9 mouse cellular contexts compared by ENCODE assay signal in genomic region chr1:60272471-60272870, GRCm38 (mm10).
DNase-seq lines count a peak whose midpoint lies in the region; ATAC-seq lines count a peak whose summit lies in the region.
"Had no signal": no experiment of that assay in that cellular context is flagged by ENCODE, and none has a peak within 500 bp of the region (broad histone marks: within the 10 kb centered on the region; RNA-seq: fewer than 3 reads in every experiment).

No protein-coding gene starts in this region.

- 76% methylated on average over 2 of the region's 2 CpGs for WGBS in hindbrain, embryonic 11.5 days
- 70% methylated on average over 2 of the region's 2 CpGs for WGBS in hindbrain, embryonic 12.5 days
- WGBS in forebrain, embryonic 15.5 days = 79% methylated on average over 2 of the region's 2 CpGs

- H3K9ac ChIP-seq in hindbrain, embryonic 11.5 days (ENCODE audit: low read depth, low read length) = no peak overlapping the region
- no peak overlapping the region for H3K9ac ChIP-seq in hindbrain, embryonic 12.5 days
- no peak overlapping the region for H3K9ac ChIP-seq in forebrain, embryonic 15.5 days (replicated peaks)

- ATAC-seq in hindbrain, embryonic 11.5 days (ENCODE audit: low FRiP score) = no peak
- ATAC-seq in hindbrain, embryonic 12.5 days (ENCODE audit: low FRiP score) = no peak
- ATAC-seq in forebrain, embryonic 15.5 days (replicated peaks) = no peak

- no peak overlapping the region for H3K27ac ChIP-seq in hindbrain, embryonic 11.5 days (ENCODE audit: low read depth, low read length)
- no peak overlapping the region for H3K27ac ChIP-seq in hindbrain, embryonic 12.5 days
- H3K27ac ChIP-seq in forebrain, embryonic 15.5 days (replicated peaks) = no peak overlapping the region

- no peak overlapping the region for H3K4me3 ChIP-seq in hindbrain, embryonic 11.5 days (ENCODE audit: low read depth, low read length)
- no peak overlapping the region for H3K4me3 ChIP-seq in hindbrain, embryonic 12.5 days
- no peak overlapping the region for H3K4me3 ChIP-seq in forebrain, embryonic 15.5 days

- no peak overlapping the region for H3K4me2 ChIP-seq in hindbrain, embryonic 11.5 days (replicated peaks; ENCODE audit: low read depth, low read length)
- H3K4me2 ChIP-seq in hindbrain, embryonic 12.5 days (replicated peaks) = no peak overlapping the region
- no peak overlapping the region for H3K4me2 ChIP-seq in forebrain, embryonic 15.5 days (replicated peaks)

- no peaks in the 10 kb centered on the region for H3K36me3 ChIP-seq in hindbrain, embryonic 11.5 days (ENCODE audit: control insufficient read depth, insufficient read depth, low read length)
- peaks cover 17% of the 10 kb centered on the region for H3K36me3 ChIP-seq in hindbrain, embryonic 12.5 days
- peaks cover 26% of the 10 kb centered on the region; the same call in 1 of the 2 replicates for H3K36me3 ChIP-seq in forebrain, embryonic 15.5 days

- DNase-seq in hindbrain, embryonic 11.5 days (ENCODE audit: low spot score) = peak; percentile 4
- peak; percentile 3 for DNase-seq in right cerebral cortex, adult 18-20 months
- no peak for DNase-seq in right cerebral cortex, adult 2 months (ENCODE audit: low spot score in 2 of 2)
- peak; percentile 11 for DNase-seq in c-Kit-positive CD71-positive TER-119-positive erythroid progenitor cells, embryonic 14.5 days (ENCODE audit: low spot score)
- DNase-seq in thymus, postnatal 25 days = peak; percentile 50
- DNase-seq in gastrocnemius, adult 8-10 months (ENCODE audit: low spot score in 2 of 2) = no peak
- DNase-seq: cerebellum, adult 8-10 months had no signal

- no peaks in the 10 kb centered on the region for H3K4me1 ChIP-seq in hindbrain, embryonic 11.5 days (replicated peaks; ENCODE audit: control insufficient read depth, insufficient read depth, low read length)
- no peaks in the 10 kb centered on the region for H3K4me1 ChIP-seq in hindbrain, embryonic 12.5 days
- H3K4me1 ChIP-seq in forebrain, embryonic 15.5 days = no peaks in the 10 kb centered on the region

- H3K9me3 ChIP-seq in hindbrain, embryonic 11.5 days (ENCODE audit: control insufficient read depth, low read length) = no peaks in the 10 kb centered on the region
- no peaks in the 10 kb centered on the region for H3K9me3 ChIP-seq in hindbrain, embryonic 12.5 days (replicated peaks)
- H3K9me3 ChIP-seq in forebrain, embryonic 15.5 days = no peaks in the 10 kb centered on the region

- H3K27me3 ChIP-seq in hindbrain, embryonic 11.5 days (ENCODE audit: control insufficient read depth, insufficient read depth, low read length) = no peaks in the 10 kb centered on the region
- H3K27me3 ChIP-seq in hindbrain, embryonic 12.5 days = no peaks in the 10 kb centered on the region
- H3K27me3 ChIP-seq in forebrain, embryonic 15.5 days = no peaks in the 10 kb centered on the region

Comparison
In these comparisons a context has a peak if more than half of its experiments do, and no peak if none do; other contexts are left out.
1. DNase-seq: peak in hindbrain, embryonic 11.5 days (single experiment), right cerebral cortex, adult 18-20 months (single experiment), c-Kit-positive CD71-positive TER-119-positive erythroid progenitor cells, embryonic 14.5 days (single experiment) and thymus, postnatal 25 days (single experiment); none in right cerebral cortex, adult 2 months (0 of 2) and gastrocnemius, adult 8-10 months (0 of 2).